In genomic region chr8:123113908-123114469, GRCm38 (mm10) we compare ENCODE assay signal across 14 mouse cellular contexts. TPM values are rescaled to one million over a fixed set of nuclear protein-coding genes. Genes with fewer than 3 reads are reported as not detected.
DNase-seq lines count a peak whose midpoint lies in the region; ATAC-seq and TF ChIP-seq lines count a peak whose summit lies in the region.
"Had no signal": no experiment of that assay in that cellular context is flagged by ENCODE, and none has a peak within 500 bp of the region (broad histone marks: within the 10 kb centered on the region; RNA-seq: fewer than 3 reads in every experiment).

No protein-coding gene starts in this region.

- TF ChIP-seq CTCF in MEL (IDR thresholded peaks at IDR 0.05 in 2 of 3, conservative IDR thresholded peaks at IDR 0.05 in 1 of 3; ENCODE audit: control insufficient read depth in 1 of 3, insufficient read depth in 1 of 3, low read depth in 2 of 3, low read length in 3 of 3, poor library complexity in 1 of 3, severe bottlenecking in 1 of 3) = peak in 2 of 3 experiments; percentile 12 to 37; a peak in 2 of 6 replicates

- no peak for TF ChIP-seq POLR2A in MEL (IDR thresholded peaks at IDR 0.05; ENCODE audit: control insufficient read depth in 1 of 2, insufficient read depth in 1 of 2, low read depth in 1 of 2, low read length in 2 of 2, poor library complexity in 1 of 2)
- TF ChIP-seq POLR2A in limb, embryonic 14.5 days (IDR thresholded peaks at IDR 0.05; ENCODE audit: borderline replicate concordance, extremely low read depth, insufficient read depth, insufficient read length) = no peak

- no peaks in the 10 kb centered on the region for H3K79me2 ChIP-seq in MEL (ENCODE audit: control insufficient read depth, insufficient read depth, low read length, poor library complexity)

- no peak overlapping the region for H3K4me2 ChIP-seq in embryonic facial prominence, embryonic 14.5 days (ENCODE audit: low read depth, low read length)
- H3K4me2 ChIP-seq in limb, embryonic 13.5 days (replicated peaks) = no peak overlapping the region
- no peak overlapping the region for H3K4me2 ChIP-seq in limb, embryonic 14.5 days (replicated peaks; ENCODE audit: low read depth, low read length, severe bottlenecking)
- H3K4me2 ChIP-seq: limb, embryonic 15.5 days had no signal

- peaks cover 35% of the 10 kb centered on the region for H3K27me3 ChIP-seq in embryonic facial prominence, embryonic 14.5 days (replicated peaks; ENCODE audit: control insufficient read depth, insufficient read depth, low read length)
- H3K27me3 ChIP-seq in embryonic facial prominence, embryonic 10.5 days (replicated peaks; ENCODE audit: low read depth, poor library complexity, severe bottlenecking) = peaks cover 45% of the 10 kb centered on the region
- H3K27me3 ChIP-seq in limb, embryonic 13.5 days = peaks cover 35% of the 10 kb centered on the region
- peaks cover 44% of the 10 kb centered on the region for H3K27me3 ChIP-seq in limb, embryonic 10.5 days (ENCODE audit: low read depth, poor library complexity, severe bottlenecking)
- no peaks in the 10 kb centered on the region for H3K27me3 ChIP-seq in MEL (ENCODE audit: control insufficient read depth in 1 of 2, insufficient read depth in 2 of 2, low read length in 2 of 2)
- peaks cover 31% of the 10 kb centered on the region for H3K27me3 ChIP-seq in limb, embryonic 14.5 days (ENCODE audit: control insufficient read depth, insufficient read depth, low read length)

- no peaks in the 10 kb centered on the region for H3K36me3 ChIP-seq in embryonic facial prominence, embryonic 14.5 days (ENCODE audit: control insufficient read depth, insufficient read depth, low read length)
- no peaks in the 10 kb centered on the region for H3K36me3 ChIP-seq in embryonic facial prominence, embryonic 10.5 days (replicated peaks)
- H3K36me3 ChIP-seq in limb, embryonic 13.5 days = no peaks in the 10 kb centered on the region
- H3K36me3 ChIP-seq in limb, embryonic 10.5 days = no peaks in the 10 kb centered on the region
- peaks cover 0 to 23% of the 10 kb centered on the region in 2 experiments; a peak in 2 of 4 replicates for H3K36me3 ChIP-seq in MEL (ENCODE audit: control insufficient read depth in 1 of 2, insufficient read depth in 2 of 2, low read length in 2 of 2)
- no peaks in the 10 kb centered on the region for H3K36me3 ChIP-seq in limb, embryonic 14.5 days (ENCODE audit: control insufficient read depth, insufficient read depth, low read length)
- H3K36me3 ChIP-seq: forebrain, embryonic 10.5 days; limb, embryonic 15.5 days had no signal

- H3K4me3 ChIP-seq in embryonic facial prominence, embryonic 14.5 days (ENCODE audit: low read depth, low read length) = no peak overlapping the region
- no peak overlapping the region for H3K4me3 ChIP-seq in embryonic facial prominence, embryonic 10.5 days
- no peak overlapping the region for H3K4me3 ChIP-seq in limb, embryonic 13.5 days
- H3K4me3 ChIP-seq in limb, embryonic 10.5 days = no peak overlapping the region
- H3K4me3 ChIP-seq in MEL (ENCODE audit: control insufficient read depth in 1 of 2, insufficient read depth in 1 of 2, low read depth in 2 of 2, low read length in 2 of 2) = peak overlapping the region in 1 of 2 experiments; percentile 34; a peak in 2 of 4 replicates
- H3K4me3 ChIP-seq in limb, embryonic 14.5 days (replicated peaks; ENCODE audit: low read length) = no peak overlapping the region
- H3K4me3 ChIP-seq: forebrain, embryonic 10.5 days; gastrocnemius, adult 2 months; limb, embryonic 15.5 days had no signal

- no peak overlapping the region for H3K27ac ChIP-seq in embryonic facial prominence, embryonic 14.5 days (replicated peaks; ENCODE audit: low read depth, low read length)
- H3K27ac ChIP-seq in embryonic facial prominence, embryonic 10.5 days (replicated peaks) = no peak overlapping the region
- no peak overlapping the region for H3K27ac ChIP-seq in limb, embryonic 13.5 days
- no peak overlapping the region for H3K27ac ChIP-seq in limb, embryonic 10.5 days
- peak overlapping the region; percentile 50 for H3K27ac ChIP-seq in MEL (ENCODE audit: control insufficient read depth, low read depth, low read length)
- H3K27ac ChIP-seq in limb, embryonic 14.5 days (replicated peaks; ENCODE audit: low read depth, low read length) = no peak overlapping the region
- H3K27ac ChIP-seq: forebrain, embryonic 10.5 days; gastrocnemius, adult 2 months; limb, embryonic 15.5 days had no signal

- no peaks in the 10 kb centered on the region for H3K9me3 ChIP-seq in embryonic facial prominence, embryonic 14.5 days (ENCODE audit: control insufficient read depth, low read length)
- no peaks in the 10 kb centered on the region for H3K9me3 ChIP-seq in embryonic facial prominence, embryonic 10.5 days
- H3K9me3 ChIP-seq in limb, embryonic 13.5 days = no peaks in the 10 kb centered on the region
- no peaks in the 10 kb centered on the region for H3K9me3 ChIP-seq in limb, embryonic 10.5 days (replicated peaks)
- no peaks in the 10 kb centered on the region for H3K9me3 ChIP-seq in MEL (replicated peaks; ENCODE audit: insufficient read depth, low read length)
- H3K9me3 ChIP-seq in limb, embryonic 14.5 days (ENCODE audit: control insufficient read depth, low read length) = no peaks in the 10 kb centered on the region
- H3K9me3 ChIP-seq: forebrain, embryonic 10.5 days; limb, embryonic 15.5 days had no signal

- peak; percentile 70 to 78 for TF ChIP-seq EP300 in MEL (IDR thresholded peaks at IDR 0.05; ENCODE audit: low read depth in 1 of 2, low read length in 2 of 2)

- no peak overlapping the region for H3K9ac ChIP-seq in embryonic facial prominence, embryonic 14.5 days (ENCODE audit: low read depth, low read length)
- peak overlapping the region; percentile 8; the same call in 1 of the 2 replicates for H3K9ac ChIP-seq in limb, embryonic 13.5 days
- H3K9ac ChIP-seq in MEL (ENCODE audit: control insufficient read depth, low read depth, low read length, poor library complexity, severe bottlenecking) = peak overlapping the region; percentile 2; the same call in 1 of the 2 replicates
- H3K9ac ChIP-seq in limb, embryonic 14.5 days (ENCODE audit: low read depth, low read length, severe bottlenecking) = peak overlapping the region; percentile 3; the same call in 1 of the 2 replicates
- H3K9ac ChIP-seq: limb, embryonic 15.5 days had no signal

- no peak for ATAC-seq in embryonic facial prominence, embryonic 14.5 days (ENCODE audit: low read depth)
- no peak for ATAC-seq in limb, embryonic 13.5 days (ENCODE audit: low FRiP score, low read depth)
- no peak for ATAC-seq in limb, embryonic 14.5 days (ENCODE audit: low FRiP score, low read depth)

- peak; percentile 64 for DNase-seq in embryonic facial prominence, embryonic 14.5 days (ENCODE audit: low spot score)
- DNase-seq in embryonic facial prominence, embryonic 10.5 days (ENCODE audit: low spot score) = no peak
- DNase-seq in limb, embryonic 10.5 days (ENCODE audit: low spot score) = no peak
- DNase-seq in MEL (ENCODE audit: low read depth, low spot score) = peak; percentile 68
- peak; percentile 17 for DNase-seq in limb, embryonic 14.5 days (ENCODE audit: low spot score)
- no peak for DNase-seq in right cerebral cortex, postnatal 4 days
- no peak for DNase-seq in thymus, postnatal 14 days
- DNase-seq: adrenal gland, postnatal 25 days; B cell, adult 2 months; embryo, embryonic 11 days; gastrocnemius, adult 2 months had no signal

- peaks cover 11% of the 10 kb centered on the region; the same call in 1 of the 2 replicates for H3K4me1 ChIP-seq in embryonic facial prominence, embryonic 14.5 days (ENCODE audit: control insufficient read depth, insufficient read depth, low read length)
- H3K4me1 ChIP-seq in embryonic facial prominence, embryonic 10.5 days = peaks cover 43% of the 10 kb centered on the region
- peaks cover 17% of the 10 kb centered on the region for H3K4me1 ChIP-seq in limb, embryonic 13.5 days
- peaks cover 46% of the 10 kb centered on the region for H3K4me1 ChIP-seq in limb, embryonic 10.5 days
- peaks cover 24 to 40% of the 10 kb centered on the region in 2 experiments for H3K4me1 ChIP-seq in MEL (ENCODE audit: control insufficient read depth in 1 of 2, insufficient read depth in 2 of 2, low read length in 2 of 2)
- H3K4me1 ChIP-seq in limb, embryonic 14.5 days (ENCODE audit: control insufficient read depth, insufficient read depth, low read length) = peaks cover 9% of the 10 kb centered on the region; the same call in 1 of the 2 replicates

- 59% methylated on average over 2 of the region's 2 CpGs for WGBS in embryonic facial prominence, embryonic 14.5 days
- 68% methylated on average over 2 of the region's 2 CpGs for WGBS in embryonic facial prominence, embryonic 10.5 days
- 67% methylated on average over 2 of the region's 2 CpGs for WGBS in limb, embryonic 13.5 days
- WGBS in limb, embryonic 10.5 days = 71% methylated on average over 2 of the region's 2 CpGs
- 60% methylated on average over 2 of the region's 2 CpGs for WGBS in limb, embryonic 14.5 days

- peak; percentile 18; the same call in 1 of the 2 replicates for TF ChIP-seq RAD21 in MEL (IDR thresholded peaks at IDR 0.05; ENCODE audit: low read depth, low read length)

RNA-seq across cellular contexts. Expression of gene Cpne7, which starts 3.2 kb away (rescaled TPM):
- 1.4 and 2.0 TPM in 2 replicates for polyA plus RNA-seq in embryonic facial prominence, embryonic 14.5 days (2014; fragmentation: Nextera tagmentation; extraction: Ambion mirVana)
- 1.8 and 2.0 TPM in 2 replicates for polyA plus RNA-seq in embryonic facial prominence, embryonic 10.5 days (2016; fragmentation: Nextera tagmentation; extraction: Ambion mirVana)
- polyA plus RNA-seq in limb, embryonic 13.5 days (2015; fragmentation: Nextera tagmentation; extraction: Ambion mirVana) = 0.64 and 0.72 TPM in 2 replicates
- polyA plus RNA-seq in limb, embryonic 10.5 days (2016; fragmentation: Nextera tagmentation; extraction: Ambion mirVana) = 1.2 TPM in 2 replicates
- 2.2 and 3.5 TPM in 2 replicates for total RNA-seq in MEL (2012; rRNA removed)
- 1 to 10 TPM in 1 of 2 experiments, not detected in 1; 4.5 TPM for polyA plus RNA-seq in MEL (2012; ENCODE audit: insufficient read depth in 1 of 2, insufficient read length in 2 of 2, low read depth in 1 of 2, low replicate concordance in 2 of 2, missing spikeins in 1 of 2)
- 2.6 and 3.0 TPM in 2 replicates for polyA plus RNA-seq in limb, embryonic 14.5 days (2012; rRNA removed)
- 0.50 and 0.86 TPM in 2 replicates for polyA plus RNA-seq in limb, embryonic 14.5 days (2014; fragmentation: Nextera tagmentation; extraction: Ambion mirVana)

RNA-seq across cellular contexts. Expression of gene Rpl13, which starts 11.8 kb away (rescaled TPM):
- polyA plus RNA-seq in embryonic facial prominence, embryonic 14.5 days (2014; fragmentation: Nextera tagmentation; extraction: Ambion mirVana) = 1,761 and 1,789 TPM in 2 replicates
- 1,419 and 1,432 TPM in 2 replicates for polyA plus RNA-seq in embryonic facial prominence, embryonic 10.5 days (2016; fragmentation: Nextera tagmentation; extraction: Ambion mirVana)
- polyA plus RNA-seq in limb, embryonic 13.5 days (2015; fragmentation: Nextera tagmentation; extraction: Ambion mirVana) = 1,375 and 1,469 TPM in 2 replicates
- polyA plus RNA-seq in limb, embryonic 10.5 days (2016; fragmentation: Nextera tagmentation; extraction: Ambion mirVana) = 1,397 and 1,583 TPM in 2 replicates
- 2,918 and 3,113 TPM in 2 replicates for total RNA-seq in MEL (2012; rRNA removed)
- 1,000 to 10,000 TPM in 1 of 2 experiments, not detected in 1; 1,306 TPM for polyA plus RNA-seq in MEL (2012; ENCODE audit: insufficient read depth in 1 of 2, insufficient read length in 2 of 2, low read depth in 1 of 2, low replicate concordance in 2 of 2, missing spikeins in 1 of 2)
- 2,823 and 3,226 TPM in 2 replicates for polyA plus RNA-seq in limb, embryonic 14.5 days (2012; rRNA removed)
- 1,836 and 1,953 TPM in 2 replicates for polyA plus RNA-seq in limb, embryonic 14.5 days (2014; fragmentation: Nextera tagmentation; extraction: Ambion mirVana)

RNA-seq across cellular contexts. Expression of gene Sult5a1, which starts 44.1 kb away (rescaled TPM):
- polyA plus RNA-seq in embryonic facial prominence, embryonic 14.5 days (2014; fragmentation: Nextera tagmentation; extraction: Ambion mirVana) = 27.9 and 33.5 TPM in 2 replicates
- 8.2 and 8.5 TPM in 2 replicates for polyA plus RNA-seq in embryonic facial prominence, embryonic 10.5 days (2016; fragmentation: Nextera tagmentation; extraction: Ambion mirVana)
- polyA plus RNA-seq in limb, embryonic 13.5 days (2015; fragmentation: Nextera tagmentation; extraction: Ambion mirVana) = 26.1 and 30.6 TPM in 2 replicates
- 4.6 and 5.2 TPM in 2 replicates for polyA plus RNA-seq in limb, embryonic 10.5 days (2016; fragmentation: Nextera tagmentation; extraction: Ambion mirVana)
- total RNA-seq in MEL (2012; rRNA removed) = 0.15 TPM in 1 of 2 replicates, not detected in the other
- not detected for polyA plus RNA-seq in MEL (2012; ENCODE audit: insufficient read depth in 1 of 2, insufficient read length in 2 of 2, low read depth in 1 of 2, low replicate concordance in 2 of 2, missing spikeins in 1 of 2)
- polyA plus RNA-seq in limb, embryonic 14.5 days (2012; rRNA removed) = 43.7 and 50.4 TPM in 2 replicates
- 31.7 and 33.2 TPM in 2 replicates for polyA plus RNA-seq in limb, embryonic 14.5 days (2014; fragmentation: Nextera tagmentation; extraction: Ambion mirVana)

RNA-seq across cellular contexts. Expression of gene Spg7, which starts 51.2 kb away (rescaled TPM):
- polyA plus RNA-seq in embryonic facial prominence, embryonic 14.5 days (2014; fragmentation: Nextera tagmentation; extraction: Ambion mirVana) = 36.5 and 41.2 TPM in 2 replicates
- 51.3 and 54.5 TPM in 2 replicates for polyA plus RNA-seq in embryonic facial prominence, embryonic 10.5 days (2016; fragmentation: Nextera tagmentation; extraction: Ambion mirVana)
- polyA plus RNA-seq in limb, embryonic 13.5 days (2015; fragmentation: Nextera tagmentation; extraction: Ambion mirVana) = 40.8 and 41.5 TPM in 2 replicates
- 57.8 and 60.5 TPM in 2 replicates for polyA plus RNA-seq in limb, embryonic 10.5 days (2016; fragmentation: Nextera tagmentation; extraction: Ambion mirVana)
- total RNA-seq in MEL (2012; rRNA removed) = 28.9 and 32.0 TPM in 2 replicates
- 10 to 100 TPM in 1 of 2 experiments, not detected in 1; 36.0 TPM for polyA plus RNA-seq in MEL (2012; ENCODE audit: insufficient read depth in 1 of 2, insufficient read length in 2 of 2, low read depth in 1 of 2, low replicate concordance in 2 of 2, missing spikeins in 1 of 2)
- polyA plus RNA-seq in limb, embryonic 14.5 days (2012; rRNA removed) = 88.7 and 90.0 TPM in 2 replicates
- 34.8 and 37.5 TPM in 2 replicates for polyA plus RNA-seq in limb, embryonic 14.5 days (2014; fragmentation: Nextera tagmentation; extraction: Ambion mirVana)

Comparison
In these comparisons a context has a peak if more than half of its experiments do, and no peak if none do; other contexts are left out.
1. DNase-seq: peak in embryonic facial prominence, embryonic 14.5 days (single experiment), MEL (single experiment) and limb, embryonic 14.5 days (single experiment); none in embryonic facial prominence, embryonic 10.5 days (single experiment), limb, embryonic 10.5 days (single experiment), right cerebral cortex, postnatal 4 days (single experiment) and thymus, postnatal 14 days (single experiment).